Mouse (Mus musculus): ENCODE measurements around the gene Gm20716.

GRCm38 (mm10) chr2:168161514-168161971, 68.6 kb downstream of the Gm20716 start:
- TF ChIP-seq CTCF (IDR thresholded peaks at IDR 0.05; ENCODE audit: extremely low read depth, insufficient read depth, low read length) = no peak
- no peak for TF ChIP-seq POLR2A (IDR thresholded peaks at IDR 0.05; ENCODE audit: extremely low read depth, insufficient read depth, low read length)
